Mouse (Mus musculus) macrophage (primary cell): ENCODE data around the gene Lman2. TPM values are rescaled to one million over a fixed set of nuclear protein-coding genes. Genes with fewer than 3 reads are reported as not detected.

Experiments
- H3K27ac ChIP-seq: fragments of 350-480 bp; formaldehyde crosslinking; 2 replicates; pipeline ENCODE4 v1.9.0; 2021
- H3K36me3 ChIP-seq: fragments of 350-480 bp; formaldehyde crosslinking; 2 replicates; pipeline ENCODE4 v1.9.0; 2021; ENCODE audit errors: inconsistent target
- H3K4me3 ChIP-seq: fragments of 350-480 bp; formaldehyde crosslinking; 2 replicates; pipeline ENCODE4 v1.9.0; 2021; ENCODE audit errors: inconsistent target
- H3K79me2 ChIP-seq: fragments of 350-480 bp; formaldehyde crosslinking; 2 replicates; pipeline ENCODE4 v1.9.0; 2021; ENCODE audit errors: inconsistent target
- WGBS: methylation state at CpG from one replicate; pipeline ENCODE4 v1.1.7; 2026; ENCODE audit warnings: inconsistent platforms; ENCODE audit not compliant: missing documents; 5-methylcytosine and 5-hydroxymethylcytosine counted together
- polyA plus RNA-seq: library from polyadenylated mRNA; stranded (reverse); fragments of 250-400 nt; gene quantifications from 3 replicates; pipeline ENCODE4 v1.2.4, GENCODE M21; 2018; ENCODE audit warnings: inconsistent platforms

Gene Lman2
- polyA plus RNA-seq, 1 experiment from 2014 or later = 69.2 TPM

GRCm38 (mm10) chr13:55390644-55391043 is 28.1 kb upstream of the Lman2 start:
- H3K4me3 ChIP-seq = no peak overlapping the region
- 83% methylated on average over 3 of the region's 3 CpGs for WGBS
- H3K79me2 ChIP-seq = no peaks in the 10 kb centered on the region
- H3K27ac ChIP-seq = no peak overlapping the region
- H3K36me3 ChIP-seq = peaks cover 5% of the 10 kb centered on the region

DNA sequence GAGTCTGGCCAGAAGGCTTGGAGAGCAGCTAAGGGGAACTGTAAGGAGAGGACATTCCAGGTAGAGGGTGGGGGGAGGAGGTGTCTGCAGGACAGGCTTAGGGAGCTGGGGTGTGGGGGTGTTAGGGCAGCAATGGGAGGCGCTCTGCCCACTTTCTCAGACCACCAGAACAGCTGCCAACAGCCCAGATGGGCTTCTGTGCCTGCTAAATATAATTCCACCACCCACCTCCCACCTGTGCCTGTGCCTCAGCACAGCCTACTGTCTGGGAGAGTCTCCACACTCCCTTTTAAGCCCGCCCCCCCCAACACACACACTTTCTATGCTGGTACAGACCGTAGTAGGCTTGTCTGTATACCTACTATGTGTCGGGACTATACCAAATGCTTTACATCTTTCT is 19.2 kb upstream of the Lman2 start:
- WGBS = 96% methylated on average over 4 of the region's 4 CpGs
- Histone ChIP-seq H3K27ac (no peak overlapping the region), H3K4me3 (no peak overlapping the region), H3K36me3 (peaks cover 77% of the 10 kb centered on the region), H3K79me2 (peaks cover 4% of the 10 kb centered on the region; the same call in 1 of the 2 replicates)

DNA sequence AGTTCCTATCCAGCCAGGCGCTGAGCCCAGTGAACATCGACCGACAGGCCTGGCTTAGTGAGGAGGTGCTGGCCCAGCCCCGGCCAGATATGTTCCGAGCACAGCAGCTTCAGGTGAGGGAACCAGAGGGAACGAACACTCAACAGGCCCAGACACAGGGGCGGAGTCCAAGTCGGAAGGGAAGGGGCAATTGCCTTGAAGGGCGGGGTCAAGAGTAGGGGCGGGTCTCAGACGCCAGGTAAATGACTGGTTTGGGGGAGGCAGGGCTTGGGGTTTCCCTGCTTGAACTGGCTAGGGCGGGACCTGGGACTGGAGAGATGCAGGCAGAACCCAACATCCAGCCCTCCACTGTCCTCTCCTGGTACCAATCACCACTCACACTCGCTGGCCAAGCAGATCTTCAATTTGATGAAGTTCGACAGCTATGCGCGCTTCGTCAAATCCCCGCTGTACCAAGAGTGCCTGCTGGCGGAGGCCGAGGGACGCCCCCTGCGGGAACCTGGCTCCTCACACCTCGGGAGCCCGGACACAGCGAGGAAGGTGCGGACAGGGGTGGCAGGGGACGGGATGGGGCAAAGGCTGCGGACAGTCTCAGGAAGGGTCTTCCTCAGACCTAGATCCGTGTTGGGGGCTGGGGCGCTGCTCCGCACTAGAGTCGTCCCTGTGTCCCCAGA is 16.5 kb upstream of the Lman2 start:
- no peak overlapping the region for H3K4me3 ChIP-seq
- 96% methylated on average over 30 of the region's 32 CpGs for WGBS
- H3K36me3 ChIP-seq = peaks cover 56% of the 10 kb centered on the region
- H3K27ac ChIP-seq = no peak overlapping the region
- H3K79me2 ChIP-seq = peaks cover 24% of the 10 kb centered on the region

DNA sequence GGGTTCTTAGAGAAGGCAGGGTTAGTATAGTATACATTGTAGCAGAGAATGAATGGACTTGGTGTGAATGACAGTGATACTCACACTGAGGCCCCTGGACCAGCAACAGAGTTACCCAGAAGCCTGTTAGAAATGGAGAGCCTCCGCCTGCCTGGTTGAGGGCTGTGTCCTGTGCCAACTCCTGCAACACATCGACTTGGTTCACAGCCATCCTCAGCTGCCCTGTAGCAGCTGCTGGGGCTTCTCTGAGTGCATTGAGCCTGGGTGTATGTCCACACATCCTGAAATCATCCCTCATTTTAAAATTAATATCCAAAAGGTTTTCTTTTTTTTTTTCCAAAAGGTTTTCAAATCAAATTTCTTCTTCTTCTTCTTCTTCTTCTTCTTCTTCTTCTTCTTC is 13.3 kb upstream of the Lman2 start:
- no peak overlapping the region for H3K4me3 ChIP-seq
- peaks cover 56% of the 10 kb centered on the region for H3K79me2 ChIP-seq
- 83% methylated on average over 2 of the region's 2 CpGs for WGBS
- peaks cover 26% of the 10 kb centered on the region for H3K36me3 ChIP-seq
- H3K27ac ChIP-seq = no peak overlapping the region

DNA sequence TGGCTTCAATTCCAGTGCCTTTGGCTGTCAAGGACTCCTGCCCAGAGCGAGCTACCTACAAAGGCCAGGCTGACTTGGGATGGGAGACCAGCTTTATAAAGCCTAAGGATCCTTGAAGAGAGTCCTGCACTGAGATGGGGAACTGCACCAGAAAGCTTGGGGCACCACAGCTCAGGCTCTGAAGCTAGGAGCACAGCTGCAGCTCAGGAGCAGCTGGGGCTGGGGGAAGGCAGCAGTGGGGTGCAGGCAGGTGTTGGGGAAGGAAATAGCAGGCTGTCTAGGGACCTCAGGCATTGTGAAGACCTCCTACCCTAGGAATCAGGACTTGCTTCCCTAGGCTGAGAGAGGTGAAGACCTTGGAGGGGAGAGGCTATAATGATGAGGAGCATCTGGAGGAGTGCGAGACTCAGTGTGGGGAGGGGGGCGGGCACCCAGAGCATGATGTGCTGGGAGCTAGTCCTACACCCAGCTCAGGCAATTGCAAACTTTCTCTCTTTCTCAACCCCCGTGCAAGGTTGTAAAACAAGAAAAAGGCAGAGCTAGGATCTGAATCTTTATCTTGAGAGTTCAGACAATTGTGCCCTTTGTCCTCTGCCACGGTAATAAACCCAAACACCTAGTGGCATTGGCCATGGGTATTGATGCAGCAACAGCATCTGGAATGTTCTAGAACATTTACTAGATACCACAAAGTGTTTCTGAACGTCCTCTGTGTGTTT is 11.8 kb upstream of the Lman2 start:
- peaks cover 68% of the 10 kb centered on the region for H3K79me2 ChIP-seq
- peaks cover 10% of the 10 kb centered on the region for H3K36me3 ChIP-seq
- WGBS = 98% methylated on average over 6 of the region's 6 CpGs
- H3K4me3 ChIP-seq = no peak overlapping the region
- no peak overlapping the region for H3K27ac ChIP-seq

DNA sequence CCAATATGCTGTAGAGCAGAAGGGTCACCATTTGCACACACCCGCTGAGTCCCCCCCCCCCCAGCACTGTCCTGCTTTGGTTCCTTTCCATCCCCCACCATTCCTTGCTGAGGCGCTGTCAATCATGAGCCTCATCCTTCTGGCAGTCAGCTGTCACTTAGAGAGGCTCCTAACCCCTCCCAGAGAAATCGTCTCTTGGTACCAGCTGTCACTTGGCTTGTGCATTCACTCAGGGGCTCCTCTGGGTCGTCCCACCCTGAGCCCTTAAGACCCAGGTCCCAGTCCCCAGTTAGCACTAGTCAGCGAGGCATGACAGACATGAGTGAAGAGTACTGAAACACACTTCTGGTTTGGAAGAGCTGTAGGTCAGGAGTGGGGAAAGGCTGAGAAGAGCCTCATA is 9.2 kb upstream of the Lman2 start:
- Histone ChIP-seq H3K36me3 (no peaks in the 10 kb centered on the region), H3K4me3 (no peak overlapping the region), H3K27ac (no peak overlapping the region), H3K79me2 (peaks cover 64% of the 10 kb centered on the region)
- 80% methylated on average over 5 of the region's 5 CpGs for WGBS

GRCm38 (mm10) chr13:55371007-55371681 is 8.6 kb upstream of the Lman2 start:
- 75% methylated on average over 8 of the region's 8 CpGs for WGBS
- H3K79me2 ChIP-seq = peaks cover 64% of the 10 kb centered on the region
- no peaks in the 10 kb centered on the region for H3K36me3 ChIP-seq
- 0 out of 2 replicates have a peak overlapping the region, but pooled peaks have one; percentile 94 for H3K27ac ChIP-seq
- H3K4me3 ChIP-seq = peak overlapping the region; percentile 73; the same call in 1 of the 2 replicates

DNA sequence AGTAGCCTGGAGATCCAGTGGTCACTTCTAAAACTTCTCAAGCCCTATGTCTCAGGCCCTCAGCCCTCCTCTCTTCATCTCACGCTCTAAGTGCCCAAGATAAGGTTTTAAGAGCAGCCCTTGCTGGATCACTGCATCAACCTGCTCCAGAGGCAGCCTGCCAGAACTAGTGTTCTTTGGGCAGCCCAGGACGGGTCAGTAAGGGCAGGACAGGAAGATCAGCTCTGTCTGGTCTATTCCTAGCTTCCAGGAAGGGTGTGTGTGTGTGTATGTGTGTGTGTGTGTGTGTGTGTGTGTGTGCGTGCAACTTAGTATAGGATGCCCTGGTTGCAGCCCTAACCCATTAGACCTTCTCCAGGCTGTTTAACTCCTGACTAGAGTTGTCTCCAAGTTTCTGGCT is 7.7 kb upstream of the Lman2 start:
- no peaks in the 10 kb centered on the region for H3K36me3 ChIP-seq
- H3K4me3 ChIP-seq = peak overlapping the region; percentile 73
- 4% methylated on average over 2 of the region's 3 CpGs for WGBS
- H3K27ac ChIP-seq = peak overlapping the region; percentile 94
- peaks cover 56% of the 10 kb centered on the region for H3K79me2 ChIP-seq

DNA sequence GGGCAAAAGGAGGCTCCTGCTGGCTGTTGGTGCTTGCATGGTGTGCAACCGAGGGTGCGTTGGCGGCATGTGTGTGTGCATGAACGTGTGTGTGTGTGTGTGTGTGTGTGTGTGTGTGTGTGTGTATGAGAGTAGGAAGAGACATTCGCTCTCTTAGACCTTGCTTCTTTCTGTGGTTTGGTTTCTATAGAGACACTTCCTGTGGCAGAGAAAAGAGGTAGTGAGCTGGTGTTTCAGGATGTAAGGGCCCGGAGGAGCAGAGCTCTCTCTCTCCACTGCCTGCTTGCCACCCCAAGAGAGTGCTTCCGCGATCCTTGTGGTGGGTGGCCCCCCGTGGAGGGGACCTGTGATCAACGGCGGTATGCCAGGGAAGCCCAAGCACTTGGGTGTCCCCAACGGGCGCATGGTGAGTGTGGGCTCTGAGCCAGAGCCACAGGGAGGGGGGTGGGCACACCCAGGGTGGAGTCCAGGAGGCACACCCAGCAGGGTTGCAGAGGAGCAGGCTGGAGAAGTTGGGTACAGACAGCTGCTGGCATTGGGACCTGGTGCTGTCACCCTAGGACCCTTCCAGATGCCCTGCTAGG is 7.0 kb upstream of the Lman2 start, which contains the start of gene Rgs14:
TSS of gene Rgs14 (plus strand) at position 202 of the 584 bp plus-strand sequence.
- H3K27ac ChIP-seq = peak within 1 kb of the TSS; percentile 94
- H3K36me3 ChIP-seq = no peaks in the 10 kb centered on the region
- 0% methylated on average over 11 of the region's 13 CpGs for WGBS
- H3K79me2 ChIP-seq = peaks cover 50% of the 10 kb centered on the region
- H3K4me3 ChIP-seq = peak within 1 kb of the TSS; percentile 73

GRCm38 (mm10) chr13:55368401-55368800 is 5.8 kb upstream of the Lman2 start:
- 82% methylated on average over 7 of the region's 7 CpGs for WGBS
- Histone ChIP-seq H3K4me3 (no peak overlapping the region), H3K79me2 (peaks cover 38% of the 10 kb centered on the region), H3K27ac (no peak overlapping the region), H3K36me3 (no peaks in the 10 kb centered on the region)

DNA sequence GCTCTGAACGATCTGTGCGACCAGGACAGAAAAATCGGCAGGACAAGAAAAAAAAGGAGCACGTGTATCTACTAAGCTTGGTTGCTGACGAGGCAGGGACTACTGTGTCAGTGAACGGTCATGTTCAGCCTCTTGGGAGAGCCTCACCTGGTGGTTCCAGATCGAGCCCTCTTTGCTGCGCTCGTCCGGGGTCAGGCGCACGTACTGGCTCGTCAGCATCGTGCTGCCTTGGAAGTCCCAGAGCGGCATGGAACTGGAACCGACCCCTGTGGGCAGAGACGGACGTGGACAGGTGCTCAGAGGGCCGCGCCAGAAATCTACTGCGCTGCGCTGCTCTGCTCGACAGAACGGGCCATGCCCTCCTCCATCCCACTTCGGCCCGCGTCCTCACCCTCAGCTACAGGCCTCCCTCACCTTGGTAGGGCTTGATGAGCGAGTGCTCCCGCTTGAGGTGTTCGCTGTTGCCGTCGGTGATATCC is 570 bp downstream of the Lman2 start:
- Histone ChIP-seq H3K4me3 (peak overlapping the region; percentile 90), H3K27ac (peak overlapping the region; percentile 90), H3K36me3 (peaks cover 9% of the 10 kb centered on the region; the same call in 1 of the 2 replicates), H3K79me2 (peaks cover 53% of the 10 kb centered on the region)
- WGBS = under 1% methylated on average over 31 of the region's 32 CpGs

GRCm38 (mm10) chr13:55361145-55361544 is 1.4 kb downstream of the Lman2 start:
- Histone ChIP-seq H3K4me3 (peak overlapping the region; percentile 90), H3K27ac (no peak overlapping the region), H3K36me3 (peaks cover 15% of the 10 kb centered on the region; the same call in 1 of the 2 replicates)

GRCm38 (mm10) chr13:55346745-55347144 is 15.8 kb downstream of the Lman2 start:
- WGBS = 86% methylated on average over 11 of the region's 11 CpGs
- H3K4me3 ChIP-seq = no peak overlapping the region
- H3K27ac ChIP-seq = no peak overlapping the region
- peaks cover 7% of the 10 kb centered on the region; the same call in 1 of the 2 replicates for H3K79me2 ChIP-seq
- peaks cover 62% of the 10 kb centered on the region for H3K36me3 ChIP-seq

More at GRCm38 (mm10) chr13:55361145-55361544, 1.4 kb downstream of the Lman2 start:
- peaks cover 61% of the 10 kb centered on the region for H3K79me2 ChIP-seq

DNA sequence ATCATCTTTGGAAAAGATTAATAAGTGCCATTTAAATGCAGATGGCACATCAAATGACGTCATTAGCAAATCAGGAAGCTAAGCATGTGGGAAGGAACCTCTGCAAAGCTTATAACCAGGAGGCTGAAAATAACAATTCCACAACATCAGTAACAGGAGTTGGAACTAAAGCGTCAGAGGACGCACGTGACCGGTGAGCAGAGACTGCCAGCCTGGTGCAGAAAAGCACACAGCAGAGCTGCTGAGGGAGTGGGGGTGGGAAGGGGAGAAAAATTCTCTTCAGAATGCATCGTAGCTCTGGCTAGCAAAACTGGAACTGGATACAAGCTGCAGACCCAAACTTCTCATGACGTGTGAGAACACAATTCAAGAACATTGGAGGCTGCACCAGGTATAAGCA is 18.3 kb downstream of the Lman2 start:
- Histone ChIP-seq H3K27ac (no peak overlapping the region), H3K36me3 (peaks cover 43% of the 10 kb centered on the region)
- 90% methylated on average over 7 of the region's 7 CpGs for whole genome bisulfite sequencing

More for the DNA sequence above, 18.3 kb downstream of the Lman2 start:
- Histone ChIP-seq H3K4me3 (no peak overlapping the region), H3K79me2 (no peaks in the 10 kb centered on the region)
